Mouse (Mus musculus) left cerebral cortex, postnatal 25 days (tissue): ENCODE measurements around the gene Ppp1r1b. TPM values are rescaled to one million over a fixed set of nuclear protein-coding genes. Genes with fewer than 3 reads are reported as not detected.
"Not testable (repeated sequence)": the region's sequence is repeated elsewhere in the genome, so short reads cannot be mapped to it uniquely, and the experiment has no call there.

ENCODE experiments used
- DNase-seq, 2 experiments: peaks; one replicate each; pipeline ENCODE4 v3.0.0; 2022; ENCODE audit warnings: low spot score in 2 of 2, mixed read lengths in 1 of 2
- intact Hi-C: fragments of 180-260 bp; cut with DNase I; formaldehyde crosslinking; loops from one replicate; pipeline ENCODE4 v1.15.1; 2025
- total RNA-seq, 2 experiments: library from RNA; stranded (reverse); gene quantifications; 2 replicates each; pipeline ENCODE4 v1.2.3; 2021

Gene Ppp1r1b
- total RNA-seq, 2 experiments from 2014 or later: 141 to 380 TPM

GRCm38 (mm10) chr11:98366290-98366689, 18.1 kb downstream of the Ppp1r1b start:
- DNase-seq: no peak
- intact Hi-C loops: no loop called here

- peak in 1 of 2 experiments; percentile 82 for DNase-seq
- intact Hi-C loops: no loop called here
These were observed 19.1 kb downstream of the Ppp1r1b start for GRCm38 (mm10) chr11:98367171-98367862.

GRCm38 (mm10) chr11:98367863-98368186, 19.6 kb downstream of the Ppp1r1b start:
- no peak for DNase-seq
- intact Hi-C loops: no loop called here

- intact Hi-C loops: no loop called here
- DNase-seq: peak in 1 of 2 experiments; percentile 68
These were observed 21.1 kb downstream of the Ppp1r1b start for GRCm38 (mm10) chr11:98369337-98369736.

GRCm38 (mm10) chr11:98370588-98370987, 22.4 kb downstream of the Ppp1r1b start:
- intact Hi-C loops: no loop called here
- DNase-seq: no peak

- intact Hi-C loops: loop anchor here (2.0 kb wide), 1 partner anchor 29 kb away; no protein-coding TSS in a partner anchor
- DNase-seq: no peak
These were observed 23.5 kb downstream of the Ppp1r1b start for GRCm38 (mm10) chr11:98371556-98372240.

- intact Hi-C loops: loop anchor here (2.0 kb wide), 1 partner anchor 30 kb away; no protein-coding TSS in a partner anchor
- DNase-seq: peak in 1 of 2 experiments; percentile 62
These were observed 24.2 kb downstream of the Ppp1r1b start for GRCm38 (mm10) chr11:98372406-98372805.

- intact Hi-C loops: loop anchor here (2.0 kb wide), 1 partner anchor 30 kb away; no protein-coding TSS in a partner anchor
- no peak for DNase-seq
These were observed 25.0 kb downstream of the Ppp1r1b start for GRCm38 (mm10) chr11:98373244-98373643.

GRCm38 (mm10) chr11:98374266-98374665, 26.1 kb downstream of the Ppp1r1b start:
- intact Hi-C loops: no loop called here

GRCm38 (mm10) chr11:98376756-98377155, 28.6 kb downstream of the Ppp1r1b start:
- no peak for DNase-seq
- intact Hi-C loops: no loop called here

More at GRCm38 (mm10) chr11:98374266-98374665, 26.1 kb downstream of the Ppp1r1b start:
- DNase-seq: no peak

GRCm38 (mm10) chr11:98377787-98378186, 29.6 kb downstream of the Ppp1r1b start:
- intact Hi-C loops: no loop called here

GRCm38 (mm10) chr11:98379379-98379778, 31.2 kb downstream of the Ppp1r1b start:
- intact Hi-C loops: no loop called here

More at GRCm38 (mm10) chr11:98377787-98378186, 29.6 kb downstream of the Ppp1r1b start:
- no peak for DNase-seq

GRCm38 (mm10) chr11:98380106-98380505, 31.9 kb downstream of the Ppp1r1b start:
- no peak for DNase-seq
- intact Hi-C loops: no loop called here

More at GRCm38 (mm10) chr11:98379379-98379778, 31.2 kb downstream of the Ppp1r1b start:
- no peak for DNase-seq

GRCm38 (mm10) chr11:98381651-98382050, 33.4 kb downstream of the Ppp1r1b start:
- DNase-seq: no peak
- intact Hi-C loops: no loop called here

GRCm38 (mm10) chr11:98382405-98382804, 34.2 kb downstream of the Ppp1r1b start:
- intact Hi-C loops, DNase-seq: not testable (repeated sequence)

- peak in 1 of 2 experiments; percentile 46 for DNase-seq
- intact Hi-C loops: no loop called here
These were observed 35.2 kb downstream of the Ppp1r1b start, which contains the start of gene Tcap for GRCm38 (mm10) chr11:98383261-98384030. Gene Tcap, plus strand, starts transcription at chr11:98383811.

GRCm38 (mm10) chr11:98384216-98384615, 36.0 kb downstream of the Ppp1r1b start:
- DNase-seq: no peak
- intact Hi-C loops: no loop called here

GRCm38 (mm10) chr11:98384721-98385637, 36.8 kb downstream of the Ppp1r1b start:
- peak in 1 of 2 experiments; percentile 49 for DNase-seq
- intact Hi-C loops: no loop called here
